Mouse (Mus musculus): ENCODE measurements around the gene Il11ra1. TPM values are rescaled to one million over a fixed set of nuclear protein-coding genes. Genes with fewer than 3 reads are reported as not detected.
"Not testable (repeated sequence)": the region's sequence is repeated elsewhere in the genome, so short reads cannot be mapped to it uniquely, and the experiment has no call there.

Gene Il11ra1
- polyA plus RNA-seq, 1 experiment from 2014 or later: 142 TPM

DNA sequence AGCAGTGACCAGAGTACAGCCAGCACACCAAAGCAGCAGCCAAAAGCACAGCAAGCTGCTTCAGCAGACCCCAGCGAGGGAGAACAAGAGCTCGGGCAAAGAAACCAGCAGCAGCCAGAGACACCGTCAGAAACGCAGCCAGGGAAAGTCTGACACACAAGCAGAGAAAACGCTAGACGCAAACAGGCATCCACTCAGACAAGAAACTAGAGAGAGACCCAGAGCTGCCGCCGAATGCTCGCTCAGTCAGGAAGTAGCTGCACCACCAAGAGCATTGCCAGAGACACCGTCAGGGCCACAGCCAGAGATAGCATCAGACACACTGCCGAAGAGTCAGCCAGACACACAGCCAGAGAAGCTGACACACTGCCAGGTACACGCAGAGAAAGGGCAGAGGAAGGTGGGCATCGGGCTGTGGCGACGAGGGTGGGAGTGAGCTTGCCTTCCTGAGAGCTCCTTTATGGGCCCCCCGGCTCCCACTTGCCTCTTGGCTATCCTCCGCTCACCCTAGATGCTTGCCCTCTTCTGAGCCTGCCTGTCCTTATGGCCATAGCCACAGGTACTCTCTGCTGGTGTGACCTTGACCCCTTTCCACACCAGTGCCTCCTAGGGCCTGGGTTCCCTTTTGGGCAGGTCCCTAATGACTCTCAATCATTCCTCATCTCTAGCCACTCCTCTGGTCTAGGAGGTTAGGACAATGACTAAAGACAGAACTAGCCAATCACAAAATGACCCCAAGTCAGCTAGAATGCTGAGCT lies 23.4 kb upstream of the Il11ra1 start:
- ATAC-seq (replicated peaks; ENCODE audit: extremely low read depth, insufficient read depth, low FRiP score): no peak
- Histone ChIP-seq H3K4me1 (ENCODE audit: control insufficient read depth, insufficient read depth, low read length) (peaks cover 26% of the 10 kb centered on the region), H3K9ac (ENCODE audit: low read length) (peak overlapping the region; percentile 47; the same call in 1 of the 2 replicates), H3K4me2 (ENCODE audit: low read depth, low read length) (peak overlapping the region; percentile 6; the same call in 1 of the 2 replicates), H3K27me3 (ENCODE audit: control insufficient read depth, insufficient read depth, low read length) (peaks cover 11% of the 10 kb centered on the region; the same call in 1 of the 2 replicates), H3K4me3 (ENCODE audit: low read length) (no peak overlapping the region), H3K36me3 (ENCODE audit: control insufficient read depth, insufficient read depth) (no peaks in the 10 kb centered on the region), H3K9me3 (replicated peaks; ENCODE audit: control insufficient read depth, low read length) (no peaks in the 10 kb centered on the region), H3K27ac (ENCODE audit: low read length) (peak overlapping the region; percentile 28)
- WGBS: 36% methylated on average over 17 of the region's 17 CpGs

DNA sequence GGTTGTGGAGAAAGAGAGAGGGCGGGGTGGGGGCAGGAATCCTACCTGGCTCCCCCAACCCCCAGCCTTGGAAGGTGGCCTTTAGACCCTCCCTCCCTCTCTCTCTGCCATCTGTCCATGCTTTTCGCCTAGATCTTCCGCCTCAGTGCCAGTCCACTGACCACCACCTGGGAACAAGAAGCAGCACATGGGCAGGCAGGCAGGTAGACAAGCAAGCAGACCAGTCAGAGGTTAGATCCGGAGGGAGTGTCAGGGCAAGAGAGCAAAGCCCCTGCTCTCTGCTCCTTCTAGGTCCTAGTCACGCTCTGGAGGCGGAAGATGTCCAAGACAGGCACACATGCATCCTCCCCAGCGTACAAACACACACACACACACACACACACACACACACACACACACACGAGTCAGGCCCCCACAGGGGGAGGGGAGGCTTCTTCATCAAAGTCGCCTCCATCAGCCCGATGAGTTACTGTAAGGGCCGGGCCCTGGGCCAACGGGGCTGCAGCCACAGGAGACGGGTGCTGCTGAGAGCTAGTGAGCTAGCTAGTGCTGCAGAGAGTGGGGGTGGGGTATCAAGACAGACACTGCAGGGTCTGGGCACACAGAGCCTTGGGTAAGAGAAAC lies 22.7 kb upstream of the Il11ra1 start:
- Histone ChIP-seq H3K27me3 (ENCODE audit: control insufficient read depth, insufficient read depth, low read length) (peaks cover 8% of the 10 kb centered on the region), H3K36me3 (ENCODE audit: control insufficient read depth, insufficient read depth) (no peaks in the 10 kb centered on the region), H3K4me3 (ENCODE audit: low read length) (no peak overlapping the region), H3K4me1 (ENCODE audit: control insufficient read depth, insufficient read depth, low read length) (peaks cover 26% of the 10 kb centered on the region), H3K27ac (ENCODE audit: low read length) (no peak overlapping the region), H3K4me2 (ENCODE audit: low read depth, low read length) (0 out of 2 replicates have a peak overlapping the region, but pooled peaks have one; percentile 5), H3K9me3 (replicated peaks; ENCODE audit: control insufficient read depth, low read length) (no peaks in the 10 kb centered on the region), H3K9ac (ENCODE audit: low read length) (no peak overlapping the region)
- ATAC-seq (replicated peaks; ENCODE audit: extremely low read depth, insufficient read depth, low FRiP score): peak; percentile 61
- WGBS: 41% methylated on average over 13 of the region's 13 CpGs

GRCm38 (mm10) chr4:41678863-41679262 lies 20.9 kb upstream of the Il11ra1 start:
- no peak overlapping the region for H3K4me3 ChIP-seq (ENCODE audit: low read length)
- no peaks in the 10 kb centered on the region for H3K9me3 ChIP-seq (replicated peaks; ENCODE audit: control insufficient read depth, low read length)
- no peak overlapping the region for H3K27ac ChIP-seq (ENCODE audit: low read length)
- H3K4me2 ChIP-seq (ENCODE audit: low read depth, low read length): no peak overlapping the region
- ATAC-seq (replicated peaks; ENCODE audit: extremely low read depth, insufficient read depth, low FRiP score): no peak
- H3K9ac ChIP-seq (ENCODE audit: low read length): 0 out of 2 replicates have a peak overlapping the region, but pooled peaks have one; percentile 26
- H3K4me1 ChIP-seq (ENCODE audit: control insufficient read depth, insufficient read depth, low read length): peaks cover 27% of the 10 kb centered on the region
- WGBS: 44% methylated on average over 6 of the region's 6 CpGs
- no peaks in the 10 kb centered on the region for H3K36me3 ChIP-seq (ENCODE audit: control insufficient read depth, insufficient read depth)
- H3K27me3 ChIP-seq (ENCODE audit: control insufficient read depth, insufficient read depth, low read length): peaks cover 6% of the 10 kb centered on the region

- Histone ChIP-seq H3K4me1 (ENCODE audit: control insufficient read depth, insufficient read depth, low read length) (peaks cover 27% of the 10 kb centered on the region), H3K4me3 (ENCODE audit: low read length) (no peak overlapping the region), H3K9ac (ENCODE audit: low read length) (peak overlapping the region; percentile 26; the same call in 1 of the 2 replicates), H3K9me3 (replicated peaks; ENCODE audit: control insufficient read depth, low read length) (no peaks in the 10 kb centered on the region), H3K27me3 (ENCODE audit: control insufficient read depth, insufficient read depth, low read length) (peaks cover 4% of the 10 kb centered on the region), H3K4me2 (ENCODE audit: low read depth, low read length) (no peak overlapping the region), H3K27ac (ENCODE audit: low read length) (no peak overlapping the region), H3K36me3 (ENCODE audit: control insufficient read depth, insufficient read depth) (no peaks in the 10 kb centered on the region)
- WGBS: 44% methylated on average over 1 of the region's 2 CpGs
- ATAC-seq (replicated peaks; ENCODE audit: extremely low read depth, insufficient read depth, low FRiP score): no peak
These were observed 20.5 kb upstream of the Il11ra1 start for GRCm38 (mm10) chr4:41679291-41679690.

- peaks cover 4% of the 10 kb centered on the region for H3K27me3 ChIP-seq (ENCODE audit: control insufficient read depth, insufficient read depth, low read length)
- H3K36me3 ChIP-seq (ENCODE audit: control insufficient read depth, insufficient read depth): no peaks in the 10 kb centered on the region
- H3K9me3 ChIP-seq (replicated peaks; ENCODE audit: control insufficient read depth, low read length): no peaks in the 10 kb centered on the region
- no peak for ATAC-seq (replicated peaks; ENCODE audit: extremely low read depth, insufficient read depth, low FRiP score)
- peaks cover 24% of the 10 kb centered on the region for H3K4me1 ChIP-seq (ENCODE audit: control insufficient read depth, insufficient read depth, low read length)
- H3K9ac ChIP-seq (ENCODE audit: low read length): no peak overlapping the region
- 64% methylated on average over 4 of the region's 4 CpGs for WGBS
- no peak overlapping the region for H3K4me3 ChIP-seq (ENCODE audit: low read length)
- no peak overlapping the region for H3K27ac ChIP-seq (ENCODE audit: low read length)
- H3K4me2 ChIP-seq (ENCODE audit: low read depth, low read length): no peak overlapping the region
These were observed 18.6 kb upstream of the Il11ra1 start for GRCm38 (mm10) chr4:41681176-41681575.

GRCm38 (mm10) chr4:41681947-41682346 lies 17.8 kb upstream of the Il11ra1 start:
- no peak overlapping the region for H3K27ac ChIP-seq (ENCODE audit: low read length)

DNA sequence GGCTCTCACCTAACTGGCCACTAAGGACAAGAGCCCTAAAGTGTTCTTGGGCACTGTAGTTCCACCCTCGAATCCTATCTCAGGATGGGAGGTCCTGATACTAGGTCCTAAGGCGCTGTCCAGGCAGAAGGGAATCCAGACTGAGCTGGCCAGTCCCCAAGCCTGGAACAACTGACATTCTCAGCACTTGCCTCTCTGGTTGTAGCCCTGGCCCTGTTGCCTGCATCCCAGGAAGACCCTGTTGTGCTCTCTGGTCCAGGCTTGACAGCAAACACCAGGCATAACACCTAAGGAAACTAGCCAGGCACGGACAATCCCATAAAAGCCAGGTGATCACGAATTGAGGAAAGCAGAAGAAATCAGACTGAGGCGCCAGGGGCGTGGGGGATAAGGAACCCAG lies 17.0 kb upstream of the Il11ra1 start:
- H3K4me1 ChIP-seq (ENCODE audit: control insufficient read depth, insufficient read depth, low read length): peaks cover 12% of the 10 kb centered on the region
- no peak overlapping the region for H3K4me2 ChIP-seq (ENCODE audit: low read depth, low read length)
- H3K27me3 ChIP-seq (ENCODE audit: control insufficient read depth, insufficient read depth, low read length): peaks cover 4% of the 10 kb centered on the region
- no peaks in the 10 kb centered on the region for H3K36me3 ChIP-seq (ENCODE audit: control insufficient read depth, insufficient read depth)
- H3K9me3 ChIP-seq (replicated peaks; ENCODE audit: control insufficient read depth, low read length): no peaks in the 10 kb centered on the region
- no peak overlapping the region for H3K27ac ChIP-seq (ENCODE audit: low read length)
- no peak overlapping the region for H3K9ac ChIP-seq (ENCODE audit: low read length)
- no peak overlapping the region for H3K4me3 ChIP-seq (ENCODE audit: low read length)
- ATAC-seq (replicated peaks; ENCODE audit: extremely low read depth, insufficient read depth, low FRiP score): no peak
- WGBS: 34% methylated on average over 6 of the region's 6 CpGs

More at GRCm38 (mm10) chr4:41681947-41682346, 17.8 kb upstream of the Il11ra1 start:
- no peak overlapping the region for H3K9ac ChIP-seq (ENCODE audit: low read length)
- H3K4me3 ChIP-seq (ENCODE audit: low read length): no peak overlapping the region
- peaks cover 4% of the 10 kb centered on the region for H3K27me3 ChIP-seq (ENCODE audit: control insufficient read depth, insufficient read depth, low read length)
- 63% methylated on average over 10 of the region's 10 CpGs for WGBS
- no peaks in the 10 kb centered on the region for H3K36me3 ChIP-seq (ENCODE audit: control insufficient read depth, insufficient read depth)
- H3K4me1 ChIP-seq (ENCODE audit: control insufficient read depth, insufficient read depth, low read length): peaks cover 17% of the 10 kb centered on the region
- H3K9me3 ChIP-seq (replicated peaks; ENCODE audit: control insufficient read depth, low read length): no peaks in the 10 kb centered on the region
- no peak overlapping the region for H3K4me2 ChIP-seq (ENCODE audit: low read depth, low read length)
- ATAC-seq (replicated peaks; ENCODE audit: extremely low read depth, insufficient read depth, low FRiP score): no peak

GRCm38 (mm10) chr4:41683303-41683702 lies 16.5 kb upstream of the Il11ra1 start:
- not testable (repeated sequence) for H3K27ac ChIP-seq (ENCODE audit: low read length); H3K36me3 ChIP-seq (ENCODE audit: control insufficient read depth, insufficient read depth); H3K27me3 ChIP-seq (ENCODE audit: control insufficient read depth, insufficient read depth, low read length); H3K9me3 ChIP-seq (replicated peaks; ENCODE audit: control insufficient read depth, low read length); H3K9ac ChIP-seq (ENCODE audit: low read length); ATAC-seq (replicated peaks; ENCODE audit: extremely low read depth, insufficient read depth, low FRiP score)
- whole genome bisulfite sequencing: 0% methylated on average over 1 of the region's 27 CpGs
- H3K4me1 ChIP-seq (ENCODE audit: control insufficient read depth, insufficient read depth, low read length): peaks cover 12% of the 10 kb centered on the region
- peak overlapping the region; percentile 24 for H3K4me3 ChIP-seq (ENCODE audit: low read length)
- peak overlapping the region; percentile 44 for H3K4me2 ChIP-seq (ENCODE audit: low read depth, low read length)
